Mouse (Mus musculus) heart, adult 9 months (tissue): Measurements from ENCODE around the gene Krt83.
"Not testable (repeated sequence)": the region's sequence is repeated elsewhere in the genome, so short reads cannot be mapped to it uniquely, and the experiment has no call there.

ENCODE experiments used
- DNase-seq, 2 experiments: peaks; one replicate each; pipeline ENCODE4 v3.0.0; 2022; ENCODE audit warnings: low spot score in 2 of 2

Gene Krt83

DNA sequence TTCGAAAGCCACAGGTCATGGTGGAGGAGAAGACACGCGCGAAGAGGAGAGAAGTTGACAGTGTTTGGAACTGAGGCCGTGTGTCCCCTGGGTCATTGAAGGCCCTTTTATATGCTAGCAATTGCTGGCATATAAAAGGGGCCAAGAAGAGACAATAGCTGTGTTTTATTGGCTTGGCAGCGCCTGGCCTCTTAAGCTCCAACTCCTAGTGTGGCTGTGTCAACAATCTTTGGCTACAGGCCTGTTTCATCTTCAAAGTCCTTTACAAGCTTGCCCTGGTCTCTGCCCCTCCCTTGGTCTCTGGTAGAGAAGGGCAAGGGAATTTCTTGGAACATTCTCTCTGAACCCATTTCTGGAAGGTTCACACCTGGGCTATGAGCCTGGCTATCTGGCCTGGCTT is at the start of gene Krt83:
Gene Krt83, minus strand, starts transcription at position 82 of the 400 bp plus-strand sequence.
- no peak for DNase-seq

DNA sequence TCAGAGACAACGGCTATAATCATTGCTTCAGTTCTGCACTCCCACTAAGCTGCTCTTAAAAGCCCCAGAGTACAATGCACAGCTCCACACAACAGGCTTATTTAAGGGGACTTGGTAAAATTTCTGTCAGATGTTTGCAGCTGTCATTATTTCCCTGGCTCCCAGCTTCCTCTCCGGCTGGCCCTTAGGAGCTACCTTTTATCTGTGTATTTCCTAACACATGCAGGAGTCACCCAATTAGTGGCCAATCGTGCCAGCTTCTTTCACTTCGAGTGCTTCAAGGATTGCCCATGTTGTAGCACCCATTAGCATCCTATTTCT is 47.2 kb upstream of the Krt83 start:
- DNase-seq = peak in 1 of 2 experiments; percentile 4

DNA sequence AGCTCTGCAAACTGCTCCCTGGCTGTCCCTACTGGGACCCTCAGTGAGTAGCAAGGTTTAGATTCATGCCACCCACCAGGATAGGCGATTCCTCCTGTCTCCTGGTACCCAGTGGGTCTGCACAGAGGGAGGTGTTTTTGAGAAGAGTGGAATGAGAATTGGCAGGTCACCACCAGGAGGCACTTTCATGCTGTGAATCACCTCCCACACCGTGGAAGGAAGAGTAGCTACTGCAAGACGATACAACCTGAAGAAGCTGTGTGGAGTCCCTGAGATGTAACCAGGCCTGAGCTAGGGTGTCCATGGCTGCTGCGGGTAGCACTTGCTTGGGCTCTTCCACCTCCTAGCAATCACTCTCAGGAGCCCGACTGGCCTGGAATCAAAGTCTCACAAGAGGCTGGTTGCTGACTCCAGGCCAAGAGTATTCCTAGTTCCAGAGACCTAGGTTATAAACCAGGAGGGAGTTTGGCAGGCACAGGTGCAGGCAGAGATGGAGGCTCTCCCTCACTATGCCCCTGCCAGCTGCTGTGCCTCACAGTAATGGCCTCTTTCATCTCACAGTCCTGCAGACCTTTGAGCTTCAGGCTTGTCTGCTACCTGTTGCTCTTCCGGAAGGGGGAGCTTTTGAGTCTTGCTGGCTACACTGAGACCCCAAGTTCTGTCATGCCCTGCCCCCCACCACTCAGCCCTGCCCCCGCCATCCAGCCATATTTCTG is 46.7 kb upstream of the Krt83 start:
- no peak for DNase-seq

DNA sequence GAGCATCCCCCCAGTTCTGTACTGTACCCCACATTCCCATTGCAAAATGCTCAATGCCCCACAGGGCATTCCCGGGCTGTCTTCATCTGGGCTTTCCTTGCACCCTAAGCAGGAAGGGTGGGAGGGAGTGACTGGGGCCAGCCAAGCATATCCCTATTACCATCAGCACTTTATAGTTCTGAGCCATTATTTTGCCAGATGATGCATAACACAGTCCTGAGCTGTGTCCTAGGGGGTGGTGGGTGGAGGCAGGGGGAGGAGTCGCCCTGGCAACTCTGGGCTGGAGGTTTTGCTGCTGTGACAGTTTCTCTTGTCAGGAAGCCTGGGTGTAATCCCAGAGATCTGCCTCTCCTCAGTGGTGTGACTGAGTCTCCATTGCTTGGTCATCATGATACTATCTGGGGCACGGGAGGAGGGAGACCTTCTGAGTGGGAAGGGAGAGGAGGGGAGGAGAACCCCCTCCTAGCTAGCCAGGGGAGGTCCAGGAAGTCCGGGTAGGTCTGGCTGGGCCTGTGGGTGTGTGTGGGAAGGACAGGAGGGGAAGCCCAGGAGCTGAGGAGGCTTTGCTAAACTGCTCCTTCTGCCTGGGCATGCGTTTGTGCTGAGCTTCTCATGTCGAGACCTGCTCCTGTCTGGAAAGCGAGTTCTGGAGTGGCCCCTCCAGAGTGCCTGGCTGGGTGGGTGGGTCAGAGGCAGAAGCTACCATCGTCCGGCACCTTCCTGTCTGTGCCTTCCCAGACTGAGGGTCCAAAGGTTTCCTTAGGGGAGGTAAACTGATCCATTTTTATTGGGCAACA is 44.9 kb upstream of the Krt83 start:
- DNase-seq = no peak

DNA sequence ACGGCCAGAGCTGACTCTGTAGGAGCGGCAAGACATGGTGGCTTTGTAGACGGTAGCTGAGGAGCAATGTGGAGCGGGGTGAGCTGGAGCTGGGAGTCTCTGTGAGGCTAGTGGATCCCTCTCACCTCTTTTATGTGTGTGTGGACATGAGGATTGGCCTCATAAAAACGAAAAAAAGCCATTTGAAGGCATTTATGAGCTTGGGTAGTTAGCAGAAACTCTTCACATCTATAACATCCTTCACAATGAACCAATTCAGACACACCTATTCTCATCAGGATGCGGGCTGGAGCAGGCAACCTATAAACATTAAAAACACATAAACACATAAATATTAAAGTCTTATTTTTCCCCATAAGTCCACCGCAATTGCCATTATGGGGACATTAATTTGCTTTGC is 41.4 kb upstream of the Krt83 start, which contains the start of gene Krt84:
Gene Krt84, minus strand, starts transcription at position 101 of the 400 bp plus-strand sequence.
- no peak for DNase-seq

DNA sequence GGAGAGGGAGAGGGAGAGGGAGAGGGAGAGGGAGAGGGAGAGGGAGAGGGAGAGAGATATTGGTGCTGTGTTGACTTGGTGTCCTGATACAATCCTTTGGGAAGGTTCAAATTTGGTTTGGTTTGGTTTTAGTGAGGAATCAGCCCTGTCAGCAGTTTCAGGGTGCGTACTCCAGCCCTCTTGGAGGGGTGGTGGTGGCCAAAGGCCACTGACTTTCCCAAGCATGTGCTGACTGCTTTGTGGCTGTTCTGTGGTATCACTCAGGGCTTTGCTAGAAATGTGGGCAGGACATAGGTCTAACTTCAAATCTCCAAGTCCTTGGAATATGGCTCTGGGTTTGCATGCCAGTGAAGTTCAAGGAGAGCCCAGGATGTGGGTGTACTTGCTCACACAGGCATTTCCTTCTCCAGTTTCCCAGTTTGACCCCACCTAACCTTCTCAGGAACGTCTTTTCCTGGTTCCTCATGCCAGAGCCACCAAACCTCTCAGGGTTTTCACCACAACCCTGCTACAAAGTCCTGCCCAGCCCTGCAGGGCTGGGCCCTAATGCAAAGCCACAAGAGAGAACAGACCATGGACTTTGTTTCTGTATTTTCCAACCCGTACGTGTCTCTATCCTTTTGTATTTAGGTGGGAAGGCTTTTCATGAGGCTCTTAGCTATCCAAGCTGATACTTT is 31.4 kb upstream of the Krt83 start:
- DNase-seq = no peak

DNA sequence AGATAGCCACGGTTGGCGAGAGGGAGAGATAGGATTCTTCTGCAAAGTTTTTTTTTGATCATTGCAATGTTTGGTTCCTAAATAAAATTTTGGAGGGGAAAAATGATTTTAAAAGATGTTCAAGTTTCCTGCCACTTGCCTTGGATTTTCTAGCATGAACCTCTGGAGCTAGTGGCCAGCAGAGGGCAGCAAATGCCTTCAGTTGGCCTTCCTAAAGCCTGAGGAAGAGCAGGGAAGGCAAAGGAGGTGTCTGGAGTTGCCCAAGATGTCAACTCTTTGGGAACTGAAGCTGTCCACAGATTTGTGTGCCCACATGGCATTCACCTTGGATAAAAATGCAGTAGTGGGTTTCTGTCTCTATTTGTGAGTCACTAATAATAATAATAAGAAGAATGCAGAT is 28.5 kb upstream of the Krt83 start:
- DNase-seq = peak; percentile 6 to 52

DNA sequence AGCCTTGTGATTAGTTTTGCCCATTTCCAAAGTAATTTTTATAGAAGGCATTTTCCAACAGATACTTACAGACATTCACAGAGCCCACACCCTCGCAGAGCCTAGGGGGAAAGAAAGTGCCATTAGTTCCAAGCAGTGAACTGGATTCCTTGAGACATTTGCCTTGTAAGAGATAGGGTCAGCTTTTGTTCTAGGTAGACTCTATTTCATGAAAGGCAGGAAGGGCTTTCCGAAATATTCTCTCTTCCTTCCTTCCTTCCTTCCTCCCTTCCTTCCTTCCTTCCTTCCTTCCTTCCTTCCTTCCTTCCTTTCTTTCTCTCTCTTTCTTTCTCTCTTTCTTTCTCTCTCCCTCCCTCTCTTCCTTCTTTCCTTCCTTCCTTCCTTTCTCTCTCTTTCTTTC is 25.8 kb upstream of the Krt83 start, which contains the start of gene Gm49425:
Gene Gm49425, minus strand, starts transcription at position 101 of the 400 bp plus-strand sequence.
- DNase-seq = not testable (repeated sequence)

DNA sequence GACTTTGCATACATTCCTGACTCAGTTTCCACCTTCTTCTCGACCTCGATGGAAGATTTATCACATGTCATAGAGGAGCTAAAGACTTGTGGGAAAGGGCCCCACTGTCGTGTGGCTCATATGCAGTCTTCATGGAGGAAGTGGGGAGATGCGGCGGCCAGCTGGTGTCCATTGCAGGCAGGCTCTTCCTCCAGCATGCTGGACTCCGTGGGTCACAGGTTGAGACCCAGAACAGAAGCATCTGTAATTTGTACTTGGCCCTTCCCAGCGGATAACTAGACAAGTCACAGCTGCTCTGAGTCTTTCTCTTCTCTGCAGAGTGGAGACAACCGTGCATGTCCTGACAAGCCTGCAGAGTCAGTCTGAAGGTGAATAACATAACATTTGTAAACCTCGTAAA is 16.9 kb upstream of the Krt83 start:
- DNase-seq = no peak

DNA sequence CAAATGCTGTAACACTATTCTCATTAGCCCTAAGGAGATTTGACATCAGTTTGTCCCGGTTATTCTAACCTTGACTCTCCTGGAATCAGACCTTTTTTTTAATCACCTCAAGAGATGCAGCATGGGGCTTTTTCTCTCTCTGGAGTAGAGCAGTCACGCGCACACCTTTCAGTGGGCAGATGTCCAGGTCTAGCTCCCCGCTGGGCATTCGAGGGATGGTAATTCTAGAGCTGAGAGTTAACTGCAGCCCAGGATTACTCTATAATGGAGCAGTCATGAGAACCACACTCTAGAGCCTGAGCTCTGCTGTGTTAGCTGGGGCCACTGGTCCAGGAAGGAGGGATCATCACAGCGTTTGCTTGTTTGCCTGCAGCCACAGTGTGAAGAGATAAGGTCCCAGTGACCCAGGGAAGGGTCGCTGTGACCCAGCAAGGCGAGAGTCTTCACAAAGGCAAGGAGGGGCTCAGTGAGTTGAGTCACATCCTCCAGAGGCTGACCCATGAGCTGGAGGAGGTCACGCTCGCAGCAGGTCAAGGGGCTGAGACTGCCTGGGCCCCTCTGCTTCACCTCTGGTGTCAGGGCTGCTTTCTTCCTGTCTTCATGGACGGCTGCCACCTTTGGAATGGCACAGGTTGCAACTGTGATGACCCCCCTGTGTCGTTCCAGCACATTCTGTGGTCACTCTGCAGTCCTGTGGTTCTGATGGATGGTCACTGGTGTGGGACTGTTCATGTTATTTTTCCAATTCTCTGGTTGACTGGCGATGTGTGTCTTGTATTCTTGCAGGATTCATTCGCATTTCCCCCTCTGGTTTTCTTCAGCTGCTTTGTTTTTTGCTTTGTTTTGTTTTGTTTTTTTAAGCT is 15.8 kb upstream of the Krt83 start:
- no peak for DNase-seq

DNA sequence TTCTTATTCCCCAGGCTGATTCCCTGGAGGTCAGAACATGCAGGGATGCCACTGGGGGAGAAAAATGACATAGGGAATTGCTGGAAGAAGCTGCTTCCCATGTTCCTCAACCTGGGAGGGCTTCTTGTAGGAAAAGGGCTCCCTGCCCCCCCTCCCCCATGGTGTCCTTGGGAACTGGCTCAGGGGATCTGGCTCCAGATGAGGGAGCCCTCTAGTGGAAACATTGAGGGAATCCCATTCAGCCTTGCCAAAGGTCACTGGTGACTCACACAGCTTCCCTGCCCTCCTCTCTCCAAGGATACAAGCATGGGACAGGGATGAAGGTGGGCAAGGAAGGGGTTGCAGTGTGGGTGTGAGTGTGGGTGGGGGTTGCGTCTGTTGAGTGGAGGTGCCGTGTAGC is 5.9 kb upstream of the Krt83 start:
- peak; percentile 26 to 29 for DNase-seq

DNA sequence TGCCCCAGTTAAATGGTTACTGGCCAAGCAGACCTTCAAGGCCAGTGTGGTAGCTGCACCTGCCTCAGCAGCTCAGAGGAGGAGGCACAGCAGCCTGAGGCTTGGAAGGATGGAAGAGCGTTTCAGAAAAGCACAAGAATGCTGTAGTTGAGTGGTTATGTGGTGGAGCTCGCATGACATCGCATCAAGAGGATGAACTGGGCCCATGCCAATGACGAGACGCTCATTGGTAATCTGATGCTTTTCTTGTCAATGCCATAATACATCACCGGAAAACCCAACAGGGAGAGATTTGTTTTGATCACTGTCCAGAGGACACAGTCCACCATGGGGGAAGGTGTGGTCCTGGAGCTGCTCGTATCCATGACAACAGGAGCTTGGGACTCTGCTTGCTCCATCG is 4.0 kb upstream of the Krt83 start:
- no peak for DNase-seq

DNA sequence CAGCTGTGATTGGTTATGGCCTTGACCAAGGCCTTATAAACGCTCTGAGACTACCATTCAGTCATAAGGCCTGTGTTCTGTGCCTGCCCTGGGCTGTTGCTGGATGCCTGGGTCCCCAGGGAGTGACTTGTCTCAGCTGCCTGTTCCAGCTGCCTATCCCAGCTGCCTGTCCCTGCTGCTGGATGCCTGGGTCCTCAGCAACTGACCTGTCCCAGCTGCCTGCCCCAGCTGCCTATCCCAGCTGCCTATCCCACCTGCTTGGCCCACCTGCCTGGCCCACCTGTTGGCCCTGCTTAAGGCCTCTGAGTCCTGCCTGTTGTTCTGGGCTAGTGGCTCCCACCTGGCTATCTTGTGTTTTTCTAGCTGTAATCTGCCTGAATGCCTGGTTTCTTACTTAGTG is 2.9 kb upstream of the Krt83 start:
- no peak for DNase-seq

DNA sequence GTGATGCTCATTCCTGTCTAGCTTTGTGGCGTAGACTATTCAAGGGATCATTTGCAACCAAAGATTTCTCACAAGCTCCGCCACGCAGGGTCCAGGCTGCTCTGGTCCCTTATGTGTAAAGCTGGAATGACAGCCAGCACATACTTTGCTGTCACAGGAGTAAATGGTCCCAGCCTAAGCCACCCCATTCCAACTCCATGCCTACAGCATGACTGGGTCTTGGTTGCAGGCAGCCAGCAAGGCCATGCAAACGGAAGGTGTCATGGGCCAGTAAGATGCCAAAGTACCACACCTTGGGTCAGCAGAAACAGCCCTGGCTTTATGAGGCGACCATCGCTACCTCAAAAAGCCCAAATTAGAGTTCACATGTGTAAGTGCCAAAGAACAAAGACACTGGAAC is 2.4 kb upstream of the Krt83 start:
- no peak for DNase-seq

DNA sequence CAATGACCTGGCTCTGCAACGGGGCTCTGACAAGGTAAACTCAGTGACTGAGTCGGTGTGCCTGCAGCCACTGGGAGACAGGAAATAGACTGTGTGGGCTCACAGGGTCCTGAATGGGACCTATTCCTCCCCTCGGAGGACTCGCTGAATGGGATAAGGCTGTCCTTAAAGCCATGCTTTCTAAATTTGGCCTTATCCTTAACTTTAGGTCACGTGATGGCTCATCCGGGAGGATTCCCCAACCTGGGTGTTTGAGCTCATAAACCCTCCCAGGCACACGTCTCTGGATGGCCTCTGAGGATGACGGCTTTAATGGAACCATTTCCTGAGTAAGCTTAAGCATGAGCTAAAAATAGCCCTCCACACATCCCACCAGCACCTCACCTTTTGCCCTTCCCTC is 1.4 kb upstream of the Krt83 start:
- no peak for DNase-seq

DNA sequence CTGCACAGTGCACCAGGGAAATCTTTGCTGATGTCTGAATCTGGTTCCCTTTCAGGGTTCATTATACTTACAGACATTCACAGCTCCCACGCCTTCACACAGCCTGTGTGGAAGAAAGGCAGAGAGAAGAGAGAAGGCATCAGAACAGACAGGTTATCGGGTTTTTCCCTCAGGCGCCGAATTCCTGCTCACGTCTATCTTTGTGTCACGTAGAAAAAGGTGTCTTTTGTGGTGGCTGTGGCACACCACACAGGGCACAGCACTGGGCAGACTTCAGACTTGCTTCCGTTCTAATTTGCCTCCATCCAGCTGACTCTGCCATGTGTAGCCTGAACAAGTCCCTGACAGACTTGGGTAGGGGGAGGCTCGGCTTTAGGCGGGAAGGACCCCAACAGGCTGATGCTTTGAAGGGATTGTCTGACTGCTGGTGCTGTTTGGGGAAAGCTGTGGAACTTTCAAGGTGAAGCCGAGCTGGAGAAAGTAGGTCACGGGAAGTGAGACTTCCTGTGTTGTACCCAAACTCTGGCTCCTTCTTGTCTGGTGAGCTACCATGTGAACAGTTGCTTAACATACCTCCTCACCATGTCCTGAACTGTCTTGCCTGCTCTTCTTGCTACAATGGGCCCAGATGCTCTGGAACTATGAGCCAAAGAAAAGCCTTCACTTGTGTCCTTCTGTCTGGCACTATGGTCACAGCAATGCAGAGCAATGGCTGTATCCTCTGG is 5.2 kb downstream of the Krt83 start:
- DNase-seq = no peak

DNA sequence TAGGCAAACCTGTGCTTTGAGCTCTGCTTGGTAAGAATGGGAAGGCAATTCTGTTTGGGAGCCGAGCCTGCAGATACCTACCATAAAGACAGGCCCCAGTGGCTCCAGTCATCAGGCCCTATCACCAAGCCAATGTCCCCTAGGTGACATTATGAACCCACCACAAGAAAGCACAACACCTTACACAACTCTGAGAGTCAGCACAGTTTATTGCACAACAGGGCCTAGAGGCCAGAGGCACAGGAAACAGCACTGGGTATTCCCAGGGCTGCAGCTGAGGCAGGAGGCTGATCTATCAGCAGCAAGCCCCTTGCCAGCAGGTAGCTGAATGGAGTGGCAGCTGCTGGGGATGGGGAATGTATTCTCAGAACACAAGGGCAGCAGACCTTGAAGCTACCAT is 6.4 kb downstream of the Krt83 start:
- no peak for DNase-seq

DNA sequence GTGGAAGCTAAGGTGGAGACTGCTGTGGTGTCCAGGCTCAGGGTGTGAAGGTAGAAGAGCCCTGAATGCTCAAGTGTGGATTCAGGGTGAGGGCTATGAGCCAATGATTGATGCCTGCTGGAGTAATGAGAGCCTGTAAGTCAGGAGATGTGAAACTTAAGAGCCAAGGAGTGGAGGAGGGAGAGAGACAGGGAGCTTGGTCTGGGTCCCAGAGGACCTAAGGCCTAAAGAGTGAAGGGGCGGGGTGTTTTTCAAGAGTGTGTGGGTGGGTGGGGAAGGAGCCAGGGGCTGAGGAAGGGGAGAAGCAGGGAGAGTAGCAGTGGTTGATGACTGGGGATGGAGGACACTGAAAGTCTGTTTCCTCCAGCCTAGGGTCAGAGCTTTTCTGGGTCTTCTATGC is 7.7 kb downstream of the Krt83 start:
- DNase-seq = no peak

DNA sequence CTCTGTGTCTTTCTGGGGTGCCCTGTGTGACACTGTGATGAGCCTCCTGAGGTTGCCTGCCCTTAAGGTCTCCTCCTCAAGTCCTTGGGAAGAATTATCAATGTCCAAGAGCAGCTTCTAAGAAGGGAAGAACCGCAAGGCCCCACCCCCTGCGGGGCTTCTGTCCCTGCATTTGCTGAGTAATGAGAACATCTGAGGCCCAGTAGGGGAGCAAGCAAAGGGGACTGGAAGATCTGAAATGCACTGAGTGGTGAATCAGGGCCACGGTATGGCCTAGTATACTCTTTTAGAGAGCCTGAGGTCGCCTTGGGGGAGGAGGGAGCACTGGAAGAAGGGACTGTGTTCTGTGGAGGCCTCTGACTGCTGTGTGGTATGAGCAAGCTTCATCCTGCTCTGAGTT is 9.3 kb downstream of the Krt83 start:
- DNase-seq = no peak

DNA sequence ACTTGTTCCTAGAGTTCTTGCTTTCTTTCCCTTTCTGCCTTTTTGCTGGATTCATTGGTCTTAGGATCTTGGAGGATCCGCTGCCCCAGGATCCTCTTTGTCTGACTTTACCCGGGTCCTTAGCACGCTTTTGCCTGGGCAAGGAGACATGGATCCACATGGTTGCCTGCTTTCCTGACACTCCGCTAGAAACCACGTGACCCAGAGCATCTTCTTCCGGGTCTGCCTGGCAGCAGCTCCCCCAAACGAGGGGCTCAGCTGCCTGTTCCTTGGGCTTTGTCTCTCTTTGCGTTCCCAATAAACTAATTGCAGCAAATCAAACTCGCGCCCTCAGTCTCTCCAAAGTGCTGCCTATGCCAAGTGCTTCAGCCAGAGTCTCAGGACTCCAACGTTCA is 11.6 kb downstream of the Krt83 start:
- no peak for DNase-seq

DNA sequence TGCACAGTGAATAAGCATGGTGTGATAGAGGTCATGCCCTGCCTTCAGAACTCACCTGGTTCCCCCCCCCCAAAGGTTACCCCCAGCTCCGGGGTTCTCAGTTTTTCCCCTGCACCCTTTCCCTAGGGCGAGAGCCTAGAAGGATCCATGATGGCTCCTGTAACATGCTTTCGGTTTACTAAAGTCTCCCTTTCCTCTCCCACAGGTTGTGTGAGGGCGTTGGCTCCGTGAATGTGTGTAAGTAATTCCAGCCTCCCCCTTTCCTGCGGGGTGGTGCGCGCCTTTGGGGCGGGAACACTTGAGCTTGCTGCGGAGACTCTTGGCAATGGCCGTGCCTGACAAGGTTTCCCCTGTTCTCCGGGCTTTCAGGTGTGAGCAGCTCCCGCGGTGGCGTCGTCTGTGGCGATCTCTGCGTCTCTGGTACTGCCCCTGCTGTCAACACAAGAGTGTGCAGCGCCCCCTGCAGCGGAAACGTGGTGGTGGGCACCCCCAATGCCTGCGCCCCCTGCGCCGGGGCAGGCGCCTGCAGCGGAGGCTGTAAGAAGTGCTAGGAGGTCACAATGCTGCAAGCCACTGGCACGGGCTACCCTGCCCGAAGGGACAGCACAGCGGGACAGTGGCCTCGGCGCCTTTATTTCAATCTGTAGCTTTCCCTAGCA is 12.2 kb downstream of the Krt83 start:
- DNase-seq = peak in 1 of 2 experiments; percentile 11
